Mouse (Mus musculus): ENCODE data around the gene Pla2g5.

GRCm38 (mm10) chr4:138753608-138754007 is 109.7 kb downstream of the Pla2g5 start:
- TF ChIP-seq GATA1 (IDR thresholded peaks at IDR 0.05; ENCODE audit: borderline replicate concordance, low read length) (no peak), FLI1 (IDR thresholded peaks at IDR 0.05; ENCODE audit: low read length) (no peak)

Data from megakaryocyte, embryonic 14.5 days (primary cell).